Mouse (Mus musculus) midbrain, embryonic 10.5 days (tissue): ENCODE results near the gene Gm9913. TPM values are rescaled to one million over a fixed set of nuclear protein-coding genes. Genes with fewer than 3 reads are reported as not detected.

Source experiments
- DNase-seq: peaks from one replicate; pipeline ENCODE4 v3.0.0-alpha.2; 2017; ENCODE audit warnings: low spot score
- H3K27ac ChIP-seq: fragments of 300-500 bp; sonication (generic); replicated peaks from 2 replicates; pipeline ENCODE4 v1.5.1; 2016; ENCODE audit warnings: mild to moderate bottlenecking
- H3K27me3 ChIP-seq: fragments of 300-500 bp; sonication (generic); 2 replicates; pipeline ENCODE4 v1.6.1; 2016; ENCODE audit warnings: low read depth, mild to moderate bottlenecking; ENCODE audit not compliant: poor library complexity, severe bottlenecking
- H3K36me3 ChIP-seq: fragments of 300-500 bp; sonication (generic); 2 replicates; pipeline ENCODE4 v1.6.1; 2016; ENCODE audit warnings: mild to moderate bottlenecking, moderate library complexity
- H3K4me1 ChIP-seq: fragments of 300-500 bp; sonication (generic); 2 replicates; pipeline ENCODE4 v1.6.1; 2016
- H3K4me3 ChIP-seq: fragments of 300-500 bp; sonication (generic); 2 replicates; pipeline ENCODE4 v1.5.1; 2016; ENCODE audit warnings: mild to moderate bottlenecking, moderate library complexity
- H3K9me3 ChIP-seq: fragments of 300-500 bp; sonication (generic); replicated peaks from 2 replicates; pipeline ENCODE4 v1.6.1; 2016; ENCODE audit warnings: mild to moderate bottlenecking
- WGBS: fragments of 180-500 bp; shearing (Covaris S2); methylation state at CpG from one replicate; pipeline ENCODE4 v1.1.7; 2016; 5-methylcytosine and 5-hydroxymethylcytosine counted together
- polyA plus RNA-seq: library from polyadenylated mRNA; unstranded; fragments of >200 nt; fragmentation: Nextera tagmentation; extraction: Ambion mirVana; gene quantifications from 2 replicates; pipeline ENCODE4 v1.2.1, GENCODE M21; 2016

Gene Gm9913
- polyA plus RNA-seq, 1 experiment from 2014 or later: 0.15 TPM

- WGBS: 88% methylated on average over 7 of the region's 7 CpGs
- Histone ChIP-seq H3K36me3 (no peaks in the 10 kb centered on the region), H3K27me3 (no peaks in the 10 kb centered on the region), H3K27ac (no peak overlapping the region), H3K9me3 (no peaks in the 10 kb centered on the region), H3K4me3 (no peak overlapping the region), H3K4me1 (no peaks in the 10 kb centered on the region)
- no peak for DNase-seq
Observed at GRCm38 (mm10) chr2:125540579-125540978, 35.7 kb downstream of the Gm9913 start.

GRCm38 (mm10) chr2:125541451-125541850 is 36.6 kb downstream of the Gm9913 start:
- DNase-seq: no peak
- Histone ChIP-seq H3K4me3 (no peak overlapping the region), H3K4me1 (no peaks in the 10 kb centered on the region), H3K36me3 (no peaks in the 10 kb centered on the region), H3K9me3 (no peaks in the 10 kb centered on the region), H3K27ac (no peak overlapping the region), H3K27me3 (no peaks in the 10 kb centered on the region)
- WGBS: 80% methylated on average over 7 of the region's 7 CpGs

GRCm38 (mm10) chr2:125543646-125544045 is 38.8 kb downstream of the Gm9913 start:
- H3K27me3 ChIP-seq: no peaks in the 10 kb centered on the region
- no peak overlapping the region for H3K27ac ChIP-seq
- WGBS: 79% methylated on average over 1 of the region's 1 CpGs
- H3K36me3 ChIP-seq: no peaks in the 10 kb centered on the region
- no peaks in the 10 kb centered on the region for H3K9me3 ChIP-seq
- no peak for DNase-seq
- no peak overlapping the region for H3K4me3 ChIP-seq
- no peaks in the 10 kb centered on the region for H3K4me1 ChIP-seq

- WGBS: 89% methylated on average over 3 of the region's 3 CpGs
- DNase-seq: no peak
- H3K4me3 ChIP-seq: no peak overlapping the region
- H3K4me1 ChIP-seq: no peaks in the 10 kb centered on the region
- no peak overlapping the region for H3K27ac ChIP-seq
- no peaks in the 10 kb centered on the region for H3K9me3 ChIP-seq
- H3K36me3 ChIP-seq: no peaks in the 10 kb centered on the region
- H3K27me3 ChIP-seq: no peaks in the 10 kb centered on the region
Observed at GRCm38 (mm10) chr2:125544986-125545385, 40.1 kb downstream of the Gm9913 start.

- DNase-seq: no peak
- H3K27ac ChIP-seq: no peak overlapping the region
- H3K9me3 ChIP-seq: no peaks in the 10 kb centered on the region
- 79% methylated on average over 1 of the region's 1 CpGs for WGBS
- no peak overlapping the region for H3K4me3 ChIP-seq
- no peaks in the 10 kb centered on the region for H3K27me3 ChIP-seq
- no peaks in the 10 kb centered on the region for H3K4me1 ChIP-seq
- H3K36me3 ChIP-seq: no peaks in the 10 kb centered on the region
Observed at GRCm38 (mm10) chr2:125548806-125549578, 44.1 kb downstream of the Gm9913 start.

GRCm38 (mm10) chr2:125555830-125556229 is 50.9 kb downstream of the Gm9913 start:
- Histone ChIP-seq H3K9me3 (no peaks in the 10 kb centered on the region), H3K27ac (no peak overlapping the region), H3K4me1 (peaks cover 22% of the 10 kb centered on the region), H3K4me3 (no peak overlapping the region), H3K36me3 (no peaks in the 10 kb centered on the region), H3K27me3 (no peaks in the 10 kb centered on the region)
- WGBS: 74% methylated on average over 6 of the region's 6 CpGs
- no peak for DNase-seq

Other genes starting within 250 kb of the Gm9913 start
- gene Fbn1, start 2.9 kb downstream of the Gm9913 start, polyA plus RNA-seq: 4.8 and 7.1 TPM in 2 replicates
- 9.8 and 10.2 TPM in 2 replicates for gene Cep152, start 120.0 kb downstream of the Gm9913 start, polyA plus RNA-seq
- gene Eid1, start 168.0 kb downstream of the Gm9913 start, polyA plus RNA-seq: 125 and 148 TPM in 2 replicates
- 1.3 TPM in 2 replicates for gene Shc4, start 219.1 kb downstream of the Gm9913 start, polyA plus RNA-seq